Mouse (Mus musculus) intestine, embryonic 16.5 days (tissue): ENCODE measurements around the gene Prkaca. TPM values are rescaled to one million over a fixed set of nuclear protein-coding genes. Genes with fewer than 3 reads are reported as not detected.

Source experiments
- ATAC-seq: fragments of 200-750 bp; cut with Nextera tagmentation; 2 replicates; pipeline ENCODE4 v1.8.0; 2017; ENCODE audit warnings: moderate TSS enrichment, moderate library complexity
- H3K27ac ChIP-seq: fragments of 300-500 bp; sonication (generic); 2 replicates; pipeline ENCODE4 v1.5.1; 2014; ENCODE audit warnings: mild to moderate bottlenecking, low read length
- H3K27me3 ChIP-seq: fragments of 300-500 bp; sonication (generic); replicated peaks from 2 replicates; pipeline ENCODE4 v1.6.1; 2014; ENCODE audit warnings: low read length, control low read depth, mixed read lengths; ENCODE audit not compliant: control insufficient read depth, insufficient read depth
- H3K36me3 ChIP-seq: fragments of 300-500 bp; sonication (generic); 2 replicates; pipeline ENCODE4 v1.6.1; 2014; ENCODE audit warnings: low read length, control low read depth; ENCODE audit not compliant: control insufficient read depth, insufficient read depth
- H3K4me1 ChIP-seq: fragments of 300-500 bp; sonication (generic); 2 replicates; pipeline ENCODE4 v1.6.1; 2014; ENCODE audit warnings: low read length, control low read depth, mixed read lengths; ENCODE audit not compliant: control insufficient read depth, insufficient read depth
- H3K4me2 ChIP-seq: fragments of 300-500 bp; sonication (generic); 2 replicates; pipeline ENCODE4 v1.6.1; 2014; ENCODE audit warnings: low read depth, low read length, control low read depth
- H3K4me3 ChIP-seq: fragments of 300-500 bp; sonication (generic); 2 replicates; pipeline ENCODE4 v1.5.1; 2014; ENCODE audit warnings: mild to moderate bottlenecking, low read length
- H3K9ac ChIP-seq: fragments of 300-500 bp; sonication (generic); 2 replicates; pipeline ENCODE4 v1.6.1; 2014; ENCODE audit warnings: low read depth, low read length
- H3K9me3 ChIP-seq: fragments of 300-500 bp; sonication (generic); 2 replicates; pipeline ENCODE4 v1.6.1; 2016; ENCODE audit warnings: low read length, control low read depth; ENCODE audit not compliant: control insufficient read depth
- WGBS: fragments of 180-500 bp; shearing (Covaris S2); extraction: QIAGEN DNeasy Blood & Tissue Kit; methylation state at CpG from one replicate; pipeline ENCODE4 v1.1.7; 2014; 5-methylcytosine and 5-hydroxymethylcytosine counted together
- polyA plus RNA-seq: library from polyadenylated mRNA; unstranded; fragments of >200 nt; fragmentation: Nextera tagmentation; extraction: Ambion mirVana; gene quantifications from 2 replicates; pipeline ENCODE4 v1.2.1, GENCODE M21; 2015

Gene Prkaca
- polyA plus RNA-seq, 1 experiment from 2014 or later: 24.6 TPM

GRCm38 (mm10) chr8:83971661-83972060, 1.1 kb upstream of the Prkaca start:
- Histone ChIP-seq H3K27me3 (no peaks in the 10 kb centered on the region), H3K9ac (peak overlapping the region; percentile 78; the same call in 1 of the 2 replicates), H3K4me3 (peak overlapping the region; percentile 94; the same call in 1 of the 2 replicates)

GRCm38 (mm10) chr8:83973161-83974031, 603 bp downstream of the Prkaca start:
- ATAC-seq: no peak; the same call in 1 of the 2 replicates
- WGBS: 3% methylated on average over 35 of the region's 37 CpGs

More at GRCm38 (mm10) chr8:83971661-83972060, 1.1 kb upstream of the Prkaca start:
- ATAC-seq: no peak
- Histone ChIP-seq H3K4me1 (peaks cover 14% of the 10 kb centered on the region), H3K36me3 (peaks cover 10% of the 10 kb centered on the region), H3K9me3 (no peaks in the 10 kb centered on the region), H3K4me2 (peak overlapping the region; percentile 82), H3K27ac (peak overlapping the region; percentile 73)
- WGBS: 82% methylated on average over 6 of the region's 6 CpGs

GRCm38 (mm10) chr8:83974521-83974920, 1.7 kb downstream of the Prkaca start:
- Histone ChIP-seq H3K27ac (no peak overlapping the region), H3K27me3 (no peaks in the 10 kb centered on the region), H3K9ac (no peak overlapping the region), H3K36me3 (no peaks in the 10 kb centered on the region), H3K4me2 (no peak overlapping the region), H3K4me1 (peaks cover 26% of the 10 kb centered on the region), H3K4me3 (no peak overlapping the region), H3K9me3 (no peaks in the 10 kb centered on the region)
- WGBS: 87% methylated on average over 4 of the region's 4 CpGs
- no peak for ATAC-seq

More at GRCm38 (mm10) chr8:83973161-83974031, 603 bp downstream of the Prkaca start:
- peak overlapping the region; percentile 94 for H3K4me3 ChIP-seq
- no peaks in the 10 kb centered on the region for H3K27me3 ChIP-seq
- peak overlapping the region; percentile 51; the same call in 1 of the 2 replicates for H3K27ac ChIP-seq
- H3K9ac ChIP-seq: peak overlapping the region; percentile 91
- no peaks in the 10 kb centered on the region for H3K9me3 ChIP-seq
- H3K36me3 ChIP-seq: peaks cover 4% of the 10 kb centered on the region; the same call in 1 of the 2 replicates
- H3K4me2 ChIP-seq: peak overlapping the region; percentile 93
- peaks cover 26% of the 10 kb centered on the region for H3K4me1 ChIP-seq

GRCm38 (mm10) chr8:83976101-83976630, 3.4 kb downstream of the Prkaca start:
- Histone ChIP-seq H3K36me3 (peaks cover 3% of the 10 kb centered on the region; the same call in 1 of the 2 replicates), H3K4me3 (no peak overlapping the region), H3K4me2 (no peak overlapping the region), H3K4me1 (peaks cover 26% of the 10 kb centered on the region), H3K9ac (no peak overlapping the region), H3K27ac (no peak overlapping the region), H3K27me3 (no peaks in the 10 kb centered on the region), H3K9me3 (no peaks in the 10 kb centered on the region)
- ATAC-seq: no peak
- WGBS: 86% methylated on average over 4 of the region's 4 CpGs

- Histone ChIP-seq H3K4me2 (no peak overlapping the region), H3K4me3 (no peak overlapping the region), H3K36me3 (peaks cover 10% of the 10 kb centered on the region; the same call in 1 of the 2 replicates), H3K27ac (no peak overlapping the region), H3K27me3 (no peaks in the 10 kb centered on the region), H3K4me1 (peaks cover 26% of the 10 kb centered on the region), H3K9me3 (no peaks in the 10 kb centered on the region), H3K9ac (no peak overlapping the region)
- no peak for ATAC-seq
- WGBS: 82% methylated on average over 5 of the region's 5 CpGs
Observed at GRCm38 (mm10) chr8:83976779-83977350, 4.1 kb downstream of the Prkaca start.

- Histone ChIP-seq H3K9ac (no peak overlapping the region; the same call in none of the 2 replicates), H3K36me3 (peaks cover 13% of the 10 kb centered on the region; the same call in 1 of the 2 replicates), H3K4me2 (no peak overlapping the region), H3K4me3 (no peak overlapping the region), H3K4me1 (peaks cover 26% of the 10 kb centered on the region), H3K9me3 (no peaks in the 10 kb centered on the region), H3K27me3 (no peaks in the 10 kb centered on the region), H3K27ac (0 out of 2 replicates have a peak overlapping the region, but pooled peaks have one; percentile 1)
- ATAC-seq: no peak
- 50% methylated on average over 6 of the region's 6 CpGs for WGBS
Observed at GRCm38 (mm10) chr8:83977646-83978045, 4.9 kb downstream of the Prkaca start.

GRCm38 (mm10) chr8:83978200-83978599, 5.4 kb downstream of the Prkaca start:
- Histone ChIP-seq H3K4me2 (no peak overlapping the region), H3K9me3 (no peaks in the 10 kb centered on the region), H3K9ac (no peak overlapping the region; the same call in 1 of the 2 replicates), H3K36me3 (peaks cover 14% of the 10 kb centered on the region; the same call in 1 of the 2 replicates), H3K27ac (0 out of 2 replicates have a peak overlapping the region, but pooled peaks have one; percentile 1), H3K4me3 (no peak overlapping the region), H3K27me3 (no peaks in the 10 kb centered on the region), H3K4me1 (peaks cover 26% of the 10 kb centered on the region)
- 62% methylated on average over 9 of the region's 9 CpGs for WGBS
- ATAC-seq: no peak

- H3K4me3 ChIP-seq: no peak overlapping the region
- H3K27ac ChIP-seq: no peak overlapping the region
- peaks cover 12% of the 10 kb centered on the region for H3K4me1 ChIP-seq
- no peak for ATAC-seq
- 88% methylated on average over 1 of the region's 1 CpGs for WGBS
- H3K9ac ChIP-seq: no peak overlapping the region
- H3K27me3 ChIP-seq: no peaks in the 10 kb centered on the region
- no peak overlapping the region for H3K4me2 ChIP-seq
- H3K9me3 ChIP-seq: no peaks in the 10 kb centered on the region
- peaks cover 14% of the 10 kb centered on the region; the same call in 1 of the 2 replicates for H3K36me3 ChIP-seq
Observed at GRCm38 (mm10) chr8:83980250-83980649, 7.5 kb downstream of the Prkaca start.

- peaks cover 12% of the 10 kb centered on the region for H3K4me1 ChIP-seq
- H3K4me3 ChIP-seq: no peak overlapping the region
- H3K36me3 ChIP-seq: peaks cover 14% of the 10 kb centered on the region; the same call in 1 of the 2 replicates
- no peak for ATAC-seq
- WGBS: 80% methylated on average over 8 of the region's 8 CpGs
- no peak overlapping the region for H3K27ac ChIP-seq
- H3K27me3 ChIP-seq: no peaks in the 10 kb centered on the region
- H3K9me3 ChIP-seq: no peaks in the 10 kb centered on the region
- no peak overlapping the region for H3K4me2 ChIP-seq
- H3K9ac ChIP-seq: no peak overlapping the region
Observed at GRCm38 (mm10) chr8:83980845-83981244, 8.1 kb downstream of the Prkaca start.
